Mouse (Mus musculus): Measurements from ENCODE around the gene Rbm20. TPM values are rescaled to one million over a fixed set of nuclear protein-coding genes. Genes with fewer than 3 reads are reported as not detected.

Gene Rbm20
- polyA plus RNA-seq, 1 experiment from 2014 or later = 2.5 TPM

DNA sequence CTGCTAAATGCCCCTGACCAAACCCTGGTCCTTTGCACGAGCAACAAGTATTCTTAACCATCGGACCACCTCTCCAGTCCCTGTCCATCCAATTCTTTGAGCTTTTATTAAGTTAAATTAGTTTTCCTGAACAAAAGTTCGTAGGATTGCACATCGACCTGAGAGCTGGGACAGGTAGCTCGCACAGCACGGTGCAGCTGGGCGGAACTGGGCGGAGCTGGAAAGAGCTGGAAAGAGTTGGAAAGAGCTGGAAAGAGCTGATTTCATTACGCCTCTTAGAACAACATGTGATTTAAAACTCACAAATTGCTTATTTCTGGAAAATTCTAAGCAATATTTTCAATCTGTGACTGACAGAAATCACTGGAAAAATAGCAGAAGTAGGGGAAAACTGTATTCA lies 24.3 kb downstream of the Rbm20 start:
- Histone ChIP-seq H3K4me3 (ENCODE audit: low read depth, low read length) (no peak overlapping the region), H3K9me3 (ENCODE audit: control insufficient read depth, low read length) (no peaks in the 10 kb centered on the region), H3K4me2 (replicated peaks; ENCODE audit: low read depth) (0 out of 2 replicates have a peak overlapping the region, but pooled peaks have one; percentile 6), H3K4me1 (replicated peaks; ENCODE audit: control insufficient read depth, insufficient read depth) (no peaks in the 10 kb centered on the region), H3K36me3 (ENCODE audit: control insufficient read depth, insufficient read depth, low read length) (no peaks in the 10 kb centered on the region), H3K9ac (ENCODE audit: low read length) (no peak overlapping the region), H3K27ac (replicated peaks) (no peak overlapping the region), H3K27me3 (ENCODE audit: control insufficient read depth, insufficient read depth, low read length) (no peaks in the 10 kb centered on the region)
- TF ChIP-seq CTCF (IDR thresholded peaks at IDR 0.05; ENCODE audit: low read depth) (no peak), EP300 (optimal IDR thresholded peaks at IDR 0.05) (no peak)
- ATAC-seq (ENCODE audit: low FRiP score, low TSS enrichment) (no peak), DNase-seq (ENCODE audit: low spot score) (peak; percentile 39)
- 68% methylated on average over 9 of the region's 9 CpGs for WGBS

DNA sequence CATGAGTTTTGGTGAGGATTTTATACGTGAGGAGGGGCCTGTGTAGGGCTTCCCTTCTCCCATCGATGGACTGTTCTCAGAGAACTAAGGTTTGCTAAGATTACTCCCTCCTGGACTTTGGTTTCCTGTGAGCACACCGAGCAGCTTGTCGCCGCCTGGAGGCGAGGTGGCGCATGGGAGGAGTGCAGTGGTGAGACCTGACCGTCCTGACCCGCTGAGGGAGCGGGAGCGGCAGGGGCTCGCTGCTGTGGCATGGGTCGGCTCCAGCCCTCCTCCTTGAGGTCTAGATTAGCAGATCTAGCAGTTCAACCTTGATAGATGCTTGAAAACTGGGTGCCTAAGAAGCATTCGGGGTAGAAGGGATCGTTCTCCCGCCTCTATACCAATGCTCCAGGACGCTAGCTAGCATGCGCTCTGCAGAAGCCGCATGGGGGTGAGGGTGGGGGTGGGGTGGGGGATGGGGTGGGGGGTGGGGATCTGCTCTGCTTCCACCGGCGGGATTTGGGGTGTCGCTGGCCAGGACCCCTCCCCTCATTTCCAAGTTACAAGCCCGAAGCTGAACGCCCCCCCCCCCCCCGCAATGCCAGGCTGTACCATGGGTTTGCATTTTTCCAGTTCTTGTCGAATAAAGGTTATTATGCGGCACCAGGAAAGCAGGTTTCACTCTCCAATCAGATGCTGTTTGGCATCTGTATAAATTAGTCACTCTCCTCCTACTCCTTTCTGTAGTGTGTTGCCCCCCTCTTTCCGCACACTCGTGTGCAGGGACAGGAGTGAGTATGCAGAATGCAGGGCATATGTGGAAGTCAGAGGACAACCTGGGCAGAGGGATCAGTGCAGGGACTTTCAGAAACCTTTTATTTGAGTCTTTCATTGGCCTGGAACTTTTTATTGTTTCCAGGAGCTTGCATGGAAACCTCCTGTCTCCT lies 28.1 kb downstream of the Rbm20 start:
- Histone ChIP-seq H3K9me3 (ENCODE audit: control insufficient read depth, low read length) (no peaks in the 10 kb centered on the region), H3K9ac (ENCODE audit: low read length) (no peak overlapping the region), H3K27ac (replicated peaks) (no peak overlapping the region), H3K4me3 (ENCODE audit: low read depth, low read length) (peak overlapping the region; percentile 28; the same call in 1 of the 2 replicates), H3K4me1 (replicated peaks; ENCODE audit: control insufficient read depth, insufficient read depth) (no peaks in the 10 kb centered on the region), H3K27me3 (ENCODE audit: control insufficient read depth, insufficient read depth, low read length) (no peaks in the 10 kb centered on the region), H3K36me3 (ENCODE audit: control insufficient read depth, insufficient read depth, low read length) (no peaks in the 10 kb centered on the region), H3K4me2 (replicated peaks; ENCODE audit: low read depth) (peak overlapping the region; percentile 58)
- TF ChIP-seq EP300 (optimal IDR thresholded peaks at IDR 0.05) (no peak), CTCF (IDR thresholded peaks at IDR 0.05; ENCODE audit: low read depth) (peak; percentile 85)
- peak; percentile 81 for ATAC-seq (ENCODE audit: low FRiP score, low TSS enrichment)
- WGBS = 7% methylated on average over 27 of the region's 29 CpGs
- DNase-seq (ENCODE audit: low spot score) = peak; percentile 79

GRCm38 (mm10) chr19:53708401-53708800 lies 31.3 kb downstream of the Rbm20 start:
- no peak for TF ChIP-seq CTCF (IDR thresholded peaks at IDR 0.05; ENCODE audit: low read depth)
- no peak for TF ChIP-seq EP300 (optimal IDR thresholded peaks at IDR 0.05)
- 54% methylated on average over 11 of the region's 11 CpGs for WGBS
- Histone ChIP-seq H3K9ac (ENCODE audit: low read length) (no peak overlapping the region), H3K27me3 (ENCODE audit: control insufficient read depth, insufficient read depth, low read length) (no peaks in the 10 kb centered on the region), H3K4me1 (replicated peaks; ENCODE audit: control insufficient read depth, insufficient read depth) (no peaks in the 10 kb centered on the region), H3K36me3 (ENCODE audit: control insufficient read depth, insufficient read depth, low read length) (no peaks in the 10 kb centered on the region), H3K9me3 (ENCODE audit: control insufficient read depth, low read length) (no peaks in the 10 kb centered on the region), H3K4me2 (replicated peaks; ENCODE audit: low read depth) (no peak overlapping the region), H3K27ac (replicated peaks) (no peak overlapping the region), H3K4me3 (ENCODE audit: low read depth, low read length) (no peak overlapping the region)
- ATAC-seq (ENCODE audit: low FRiP score, low TSS enrichment) = no peak
- no peak for DNase-seq (ENCODE audit: low spot score)

GRCm38 (mm10) chr19:53710861-53711260 lies 33.8 kb downstream of the Rbm20 start:
- no peak overlapping the region for H3K27ac ChIP-seq (replicated peaks)
- H3K27me3 ChIP-seq (ENCODE audit: control insufficient read depth, insufficient read depth, low read length) = no peaks in the 10 kb centered on the region
- ATAC-seq (ENCODE audit: low FRiP score, low TSS enrichment) = no peak
- TF ChIP-seq EP300 (optimal IDR thresholded peaks at IDR 0.05) = no peak
- TF ChIP-seq CTCF (IDR thresholded peaks at IDR 0.05; ENCODE audit: low read depth) = no peak
- H3K4me3 ChIP-seq (ENCODE audit: low read depth, low read length) = no peak overlapping the region
- H3K4me2 ChIP-seq (replicated peaks; ENCODE audit: low read depth) = no peak overlapping the region
- H3K4me1 ChIP-seq (replicated peaks; ENCODE audit: control insufficient read depth, insufficient read depth) = no peaks in the 10 kb centered on the region
- H3K36me3 ChIP-seq (ENCODE audit: control insufficient read depth, insufficient read depth, low read length) = no peaks in the 10 kb centered on the region
- no peak overlapping the region for H3K9ac ChIP-seq (ENCODE audit: low read length)
- 49% methylated on average over 4 of the region's 4 CpGs for WGBS
- DNase-seq (ENCODE audit: low spot score) = no peak
- no peaks in the 10 kb centered on the region for H3K9me3 ChIP-seq (ENCODE audit: control insufficient read depth, low read length)

DNA sequence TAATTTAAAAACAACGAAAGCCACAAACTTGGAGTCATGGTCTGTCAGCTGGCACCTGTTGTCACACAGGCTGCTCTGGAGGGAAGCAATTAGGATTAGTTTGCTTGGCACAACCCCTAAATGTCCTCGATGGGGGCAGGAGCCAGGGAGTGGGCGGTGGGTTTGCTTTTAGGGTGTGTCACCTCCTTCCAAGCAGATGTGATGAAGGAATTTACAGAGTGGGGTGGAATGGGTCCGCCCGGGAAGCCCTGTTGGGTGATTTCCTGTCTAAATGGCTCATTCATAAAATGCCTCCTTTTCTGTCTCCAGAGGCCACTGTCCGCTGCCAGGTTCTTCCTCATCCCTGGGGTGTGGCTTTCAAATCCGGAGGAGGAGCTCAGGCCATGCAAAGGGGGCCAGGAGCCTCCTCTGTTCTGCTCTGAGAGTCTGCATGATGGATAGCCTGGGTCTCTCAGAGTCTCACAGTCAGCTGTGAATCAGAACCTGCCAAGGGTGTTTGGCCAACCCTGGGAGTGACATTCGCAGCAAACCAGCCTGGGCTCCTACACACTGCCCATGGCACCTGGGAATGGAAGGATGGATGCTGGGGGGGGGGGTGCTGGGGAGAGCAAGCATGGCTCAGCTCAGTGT lies 34.3 kb downstream of the Rbm20 start:
- Histone ChIP-seq H3K9ac (ENCODE audit: low read length) (no peak overlapping the region), H3K9me3 (ENCODE audit: control insufficient read depth, low read length) (no peaks in the 10 kb centered on the region), H3K27me3 (ENCODE audit: control insufficient read depth, insufficient read depth, low read length) (no peaks in the 10 kb centered on the region), H3K27ac (replicated peaks) (no peak overlapping the region), H3K36me3 (ENCODE audit: control insufficient read depth, insufficient read depth, low read length) (no peaks in the 10 kb centered on the region), H3K4me2 (replicated peaks; ENCODE audit: low read depth) (no peak overlapping the region), H3K4me3 (ENCODE audit: low read depth, low read length) (no peak overlapping the region), H3K4me1 (replicated peaks; ENCODE audit: control insufficient read depth, insufficient read depth) (no peaks in the 10 kb centered on the region)
- DNase-seq (ENCODE audit: low spot score) (no peak), ATAC-seq (ENCODE audit: low FRiP score, low TSS enrichment) (peak; percentile 21; the same call in 1 of the 2 replicates)
- WGBS = 24% methylated on average over 8 of the region's 8 CpGs
- TF ChIP-seq CTCF (IDR thresholded peaks at IDR 0.05; ENCODE audit: low read depth) (no peak), EP300 (optimal IDR thresholded peaks at IDR 0.05) (no peak)

Data from stomach, postnatal 0 days (tissue).